Mouse (Mus musculus): ENCODE data around the gene Prtg. TPM values are rescaled to one million over a fixed set of nuclear protein-coding genes. Genes with fewer than 3 reads are reported as not detected.

Prtg gene
- polyA plus RNA-seq, 1 experiment from 2014 or later, result 1.3 TPM

- no peaks in the 10 kb centered on the region for H3K36me3 ChIP-seq (ENCODE audit: insufficient read depth)
- peaks cover 18% of the 10 kb centered on the region for H3K4me1 ChIP-seq (ENCODE audit: insufficient read depth)
- H3K27ac ChIP-seq (ENCODE audit: low read depth), result no peak overlapping the region
- peak; percentile 6; the same call in 1 of the 2 replicates for TF ChIP-seq CTCF (IDR thresholded peaks at IDR 0.05; ENCODE audit: low read depth)
- no peak overlapping the region for H3K9ac ChIP-seq
- no peaks in the 10 kb centered on the region for H3K27me3 ChIP-seq (ENCODE audit: insufficient read depth, low read length)
- whole genome bisulfite sequencing, result 11% methylated on average over 4 of the region's 4 CpGs
- no peak overlapping the region for H3K4me3 ChIP-seq (ENCODE audit: low read depth, low read length)
- DNase-seq, result no peak
- H3K9me3 ChIP-seq (ENCODE audit: low read depth, low read length), result no peaks in the 10 kb centered on the region; the same call in 1 of the 2 replicates
- ATAC-seq (ENCODE audit: insufficient read depth), result no peak
- 0 out of 2 replicates have a peak overlapping the region, but pooled peaks have one; percentile 3 for H3K4me2 ChIP-seq
Observed at GRCm38 (mm10) chr9:72779733-72780132, 26.9 kb upstream of the Prtg start.

- no peak overlapping the region for H3K27ac ChIP-seq (ENCODE audit: low read depth)
- ATAC-seq (ENCODE audit: insufficient read depth), result no peak
Observed at GRCm38 (mm10) chr9:72780694-72781093, 26.0 kb upstream of the Prtg start.

DNA sequence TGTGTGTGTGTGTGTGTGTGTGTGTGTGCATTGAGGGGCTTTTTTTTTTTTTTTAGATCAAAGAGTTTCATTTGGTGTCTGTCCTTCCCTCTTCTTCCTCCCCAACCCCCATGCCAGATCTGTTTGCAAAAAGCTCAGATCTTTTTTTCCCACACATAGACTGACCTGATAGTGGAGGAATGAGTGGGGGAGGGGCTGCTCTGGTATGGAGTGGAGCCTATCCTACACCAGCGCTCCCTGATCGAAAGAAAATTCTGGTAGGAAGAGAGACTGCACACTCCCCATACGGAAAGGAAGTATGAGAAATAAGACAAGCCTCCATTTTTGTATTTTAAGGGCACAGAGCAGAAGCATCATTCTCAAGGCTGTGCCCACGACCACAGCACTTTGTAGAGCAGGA, 25.2 kb upstream of the Prtg start:
- Histone ChIP-seq H3K9ac (no peak overlapping the region), H3K4me2 (no peak overlapping the region), H3K4me1 (ENCODE audit: insufficient read depth) (peaks cover 18% of the 10 kb centered on the region), H3K27ac (ENCODE audit: low read depth) (no peak overlapping the region), H3K4me3 (ENCODE audit: low read depth, low read length) (no peak overlapping the region), H3K9me3 (ENCODE audit: low read depth, low read length) (no peaks in the 10 kb centered on the region; the same call in 1 of the 2 replicates), H3K27me3 (ENCODE audit: insufficient read depth, low read length) (no peaks in the 10 kb centered on the region), H3K36me3 (ENCODE audit: insufficient read depth) (no peaks in the 10 kb centered on the region)
- DNase-seq (no peak), ATAC-seq (ENCODE audit: insufficient read depth) (no peak)
- no peak for TF ChIP-seq CTCF (IDR thresholded peaks at IDR 0.05; ENCODE audit: low read depth)
- WGBS, result 5% methylated on average over 4 of the region's 4 CpGs

More at GRCm38 (mm10) chr9:72780694-72781093, 26.0 kb upstream of the Prtg start:
- H3K4me2 ChIP-seq, result no peak overlapping the region
- H3K9ac ChIP-seq, result no peak overlapping the region
- no peak for DNase-seq
- no peak for TF ChIP-seq CTCF (IDR thresholded peaks at IDR 0.05; ENCODE audit: low read depth)
- peaks cover 18% of the 10 kb centered on the region for H3K4me1 ChIP-seq (ENCODE audit: insufficient read depth)
- H3K4me3 ChIP-seq (ENCODE audit: low read depth, low read length), result no peak overlapping the region
- no peaks in the 10 kb centered on the region; the same call in 1 of the 2 replicates for H3K9me3 ChIP-seq (ENCODE audit: low read depth, low read length)
- 11% methylated on average over 5 of the region's 5 CpGs for WGBS
- H3K27me3 ChIP-seq (ENCODE audit: insufficient read depth, low read length), result no peaks in the 10 kb centered on the region
- no peaks in the 10 kb centered on the region for H3K36me3 ChIP-seq (ENCODE audit: insufficient read depth)

DNA sequence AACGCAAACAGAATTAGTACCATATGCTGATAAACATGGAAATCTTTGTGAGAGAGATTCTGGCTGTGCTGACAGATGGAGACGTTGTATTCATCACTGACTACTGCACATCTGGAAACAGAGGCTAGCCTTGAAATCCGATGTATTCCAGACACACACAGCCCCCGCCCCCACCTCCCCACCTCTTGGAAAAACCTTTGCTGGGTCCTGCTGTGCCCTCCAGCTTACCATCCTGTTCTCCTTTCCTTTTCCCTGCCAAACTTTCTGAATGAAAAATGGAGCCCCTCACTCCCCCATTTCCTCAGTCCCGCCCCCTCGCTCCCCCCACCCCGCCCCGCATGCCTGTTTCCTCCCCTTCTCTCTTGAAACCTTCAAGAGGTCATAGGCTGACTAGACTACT, 24.6 kb upstream of the Prtg start:
- WGBS, result 23% methylated on average over 8 of the region's 8 CpGs
- no peak overlapping the region for H3K9ac ChIP-seq
- no peak overlapping the region for H3K4me2 ChIP-seq
- no peaks in the 10 kb centered on the region for H3K36me3 ChIP-seq (ENCODE audit: insufficient read depth)
- ATAC-seq (ENCODE audit: insufficient read depth), result no peak
- TF ChIP-seq CTCF (IDR thresholded peaks at IDR 0.05; ENCODE audit: low read depth), result no peak
- H3K9me3 ChIP-seq (ENCODE audit: low read depth, low read length), result no peaks in the 10 kb centered on the region; the same call in 1 of the 2 replicates
- H3K27ac ChIP-seq (ENCODE audit: low read depth), result no peak overlapping the region
- H3K27me3 ChIP-seq (ENCODE audit: insufficient read depth, low read length), result no peaks in the 10 kb centered on the region
- DNase-seq, result no peak
- peaks cover 18% of the 10 kb centered on the region for H3K4me1 ChIP-seq (ENCODE audit: insufficient read depth)
- no peak overlapping the region for H3K4me3 ChIP-seq (ENCODE audit: low read depth, low read length)

- H3K4me2 ChIP-seq, result no peak overlapping the region
- H3K36me3 ChIP-seq (ENCODE audit: insufficient read depth), result no peaks in the 10 kb centered on the region
- peaks cover 7% of the 10 kb centered on the region; the same call in 1 of the 2 replicates for H3K4me1 ChIP-seq (ENCODE audit: insufficient read depth)
- no peak overlapping the region for H3K4me3 ChIP-seq (ENCODE audit: low read depth, low read length)
- ATAC-seq (ENCODE audit: insufficient read depth), result no peak
- no peaks in the 10 kb centered on the region for H3K27me3 ChIP-seq (ENCODE audit: insufficient read depth, low read length)
- no peak overlapping the region for H3K9ac ChIP-seq
- H3K27ac ChIP-seq (ENCODE audit: low read depth), result no peak overlapping the region
- no peak for DNase-seq
- H3K9me3 ChIP-seq (ENCODE audit: low read depth, low read length), result no peaks in the 10 kb centered on the region
- no peak for TF ChIP-seq CTCF (IDR thresholded peaks at IDR 0.05; ENCODE audit: low read depth)
- WGBS, result 64% methylated on average over 1 of the region's 1 CpGs
Observed at GRCm38 (mm10) chr9:72787732-72788131, 18.9 kb upstream of the Prtg start.

- DNase-seq, result peak; percentile 31
- no peak for ATAC-seq (ENCODE audit: insufficient read depth)
- Histone ChIP-seq H3K9ac (no peak overlapping the region), H3K27ac (ENCODE audit: low read depth) (no peak overlapping the region), H3K4me3 (ENCODE audit: low read depth, low read length) (no peak overlapping the region), H3K4me1 (ENCODE audit: insufficient read depth) (peaks cover 7% of the 10 kb centered on the region; the same call in 1 of the 2 replicates), H3K36me3 (ENCODE audit: insufficient read depth) (no peaks in the 10 kb centered on the region), H3K9me3 (ENCODE audit: low read depth, low read length) (no peaks in the 10 kb centered on the region), H3K4me2 (peak overlapping the region; percentile 32; the same call in 1 of the 2 replicates), H3K27me3 (ENCODE audit: insufficient read depth, low read length) (no peaks in the 10 kb centered on the region)
- whole genome bisulfite sequencing, result 38% methylated on average over 14 of the region's 14 CpGs
- no peak for TF ChIP-seq CTCF (IDR thresholded peaks at IDR 0.05; ENCODE audit: low read depth)
Observed at GRCm38 (mm10) chr9:72790530-72791212, 16.0 kb upstream of the Prtg start.

DNA sequence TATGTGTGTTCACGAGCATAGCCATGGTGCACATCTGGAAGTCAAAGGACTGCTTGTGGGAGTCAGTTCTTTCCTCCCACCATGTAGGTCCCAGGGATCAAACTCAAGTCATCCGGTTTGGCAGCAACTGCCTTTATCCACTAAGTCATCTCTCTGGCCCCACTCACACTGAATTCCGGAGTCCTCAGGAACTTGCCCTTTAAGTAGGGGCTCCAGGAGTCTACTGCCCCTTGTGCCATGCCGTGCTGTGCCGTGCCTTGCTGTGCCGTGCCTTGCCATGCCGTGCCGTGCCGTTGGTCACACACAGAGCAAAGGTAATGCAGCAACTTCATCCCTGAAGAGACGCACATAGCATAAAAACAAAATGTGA, 15.5 kb upstream of the Prtg start:
- no peak overlapping the region for H3K4me3 ChIP-seq (ENCODE audit: low read depth, low read length)
- H3K9ac ChIP-seq, result no peak overlapping the region
- peak; percentile 47 for DNase-seq
- 25% methylated on average over 10 of the region's 10 CpGs for WGBS
- H3K4me2 ChIP-seq, result peak overlapping the region; percentile 32
- H3K4me1 ChIP-seq (ENCODE audit: insufficient read depth), result peaks cover 7% of the 10 kb centered on the region; the same call in 1 of the 2 replicates
- no peaks in the 10 kb centered on the region for H3K9me3 ChIP-seq (ENCODE audit: low read depth, low read length)
- no peaks in the 10 kb centered on the region for H3K27me3 ChIP-seq (ENCODE audit: insufficient read depth, low read length)
- no peak overlapping the region for H3K27ac ChIP-seq (ENCODE audit: low read depth)
- H3K36me3 ChIP-seq (ENCODE audit: insufficient read depth), result no peaks in the 10 kb centered on the region
- no peak for TF ChIP-seq CTCF (IDR thresholded peaks at IDR 0.05; ENCODE audit: low read depth)
- ATAC-seq (ENCODE audit: insufficient read depth), result peak; percentile 58; the same call in 1 of the 2 replicates
